Mouse (Mus musculus) central nervous system, embryonic 14 days (tissue): Measurements from ENCODE around the gene Timp1. TPM values are rescaled to one million over a fixed set of nuclear protein-coding genes. Genes with fewer than 3 reads are reported as not detected.

Experiments used
- polyA plus RNA-seq: library from polyadenylated mRNA; depleted of rRNA; stranded (reverse); fragments of >200 nt; gene quantifications from 2 replicates; pipeline ENCODE4 v1.2.3, GENCODE M21; 2012; rRNA removed

Gene Timp1
- 9.7 and 18.0 TPM in 2 replicates for polyA plus RNA-seq

GRCm38 (mm10) chrX:20869962-20870513 is at the start of gene Timp1:
Timp1 (plus strand) TSS chrX:20870166.

DNA sequence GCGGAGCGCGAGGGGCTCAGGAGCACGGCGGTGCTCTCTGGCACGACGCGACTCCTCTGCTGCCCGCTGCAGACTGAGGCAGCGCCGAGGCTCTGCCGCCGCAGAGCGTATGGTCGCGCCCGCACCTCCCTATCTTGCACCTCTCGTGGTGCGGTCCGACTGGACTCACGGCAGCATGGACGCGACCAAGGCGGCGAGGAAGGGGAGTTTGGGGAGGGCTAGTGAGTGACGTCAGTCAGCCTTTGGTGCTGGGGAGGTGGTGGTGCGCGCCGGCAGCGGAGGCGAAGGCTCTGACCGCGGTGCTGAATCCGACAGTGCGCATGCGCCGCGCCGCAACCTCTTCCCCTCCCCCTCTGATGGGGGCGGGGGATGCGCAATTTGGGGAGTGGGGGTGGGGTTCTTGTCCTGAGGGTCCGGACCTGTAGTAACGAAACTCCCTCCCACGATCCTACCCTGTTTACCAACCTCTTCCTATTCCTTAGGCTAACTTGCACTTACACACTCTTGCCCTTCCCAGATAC is 50.9 kb downstream of the Timp1 start, which contains the start of gene Syn1:
Gene Syn1 (minus strand): TSS at position 161 of the 521 bp plus-strand sequence.

Other genes with a start within 250 kb of the Timp1 start
- 434 and 451 TPM in 2 replicates for gene Uba1, start 211.8 kb upstream of the Timp1 start, polyA plus RNA-seq
- 231 and 241 TPM in 2 replicates for gene Cdk16, start 182.2 kb upstream of the Timp1 start, polyA plus RNA-seq
- 106 and 108 TPM in 2 replicates for gene Usp11, start 166.3 kb upstream of the Timp1 start, polyA plus RNA-seq
- 233 and 244 TPM in 2 replicates for gene Araf, start 72.4 kb upstream of the Timp1 start, polyA plus RNA-seq
- 39.7 and 42.0 TPM in 2 replicates for gene Syn1, start 50.8 kb downstream of the Timp1 start, polyA plus RNA-seq
- 28.2 and 30.7 TPM in 2 replicates for gene Cfp, start 61.4 kb downstream of the Timp1 start, polyA plus RNA-seq
- gene Elk1, start 80.4 kb downstream of the Timp1 start, polyA plus RNA-seq = 31.3 and 33.5 TPM in 2 replicates
- 25.9 and 28.9 TPM in 2 replicates for gene Uxt, start 91.9 kb downstream of the Timp1 start, polyA plus RNA-seq
- 8.7 and 10.7 TPM in 2 replicates for gene Zfp182, start 192.2 kb downstream of the Timp1 start, polyA plus RNA-seq
- gene Spaca5, start 198.2 kb downstream of the Timp1 start, polyA plus RNA-seq = 0.10 TPM in 1 of 2 replicates, not detected in the other
- gene Zfp300, start 219.4 kb downstream of the Timp1 start, polyA plus RNA-seq = 1.3 and 1.5 TPM in 2 replicates
- gene Ssxa1, start 245.7 kb downstream of the Timp1 start, polyA plus RNA-seq = not detected in 2 replicates